Mouse (Mus musculus): Measurements from ENCODE around the gene Sec31b. TPM values are rescaled to one million over a fixed set of nuclear protein-coding genes. Genes with fewer than 3 reads are reported as not detected.

Sec31b gene
- total and polyA plus RNA-seq, 3 experiments: 0.12 to 1.2 TPM; not detected in 1

GRCm38 (mm10) chr19:44502741-44503140 is 42.9 kb downstream of the Sec31b start:
- Histone ChIP-seq H3K27me3 (ENCODE audit: control insufficient read depth in 1 of 2, insufficient read depth in 2 of 2, low read length in 2 of 2) (peaks cover 13 to 14% of the 10 kb centered on the region in 2 experiments), H3K9ac (ENCODE audit: control insufficient read depth, low read depth, low read length, poor library complexity, severe bottlenecking) (no peak overlapping the region), H3K4me3 (ENCODE audit: control insufficient read depth in 1 of 2, insufficient read depth in 1 of 2, low read depth in 2 of 2, low read length in 2 of 2) (no peak overlapping the region), H3K36me3 (ENCODE audit: control insufficient read depth in 1 of 2, insufficient read depth in 2 of 2, low read length in 2 of 2) (no peaks in the 10 kb centered on the region), H3K27ac (ENCODE audit: control insufficient read depth, low read depth, low read length) (no peak overlapping the region), H3K4me1 (ENCODE audit: control insufficient read depth in 1 of 2, insufficient read depth in 2 of 2, low read length in 2 of 2) (no peaks in the 10 kb centered on the region), H3K9me3 (replicated peaks; ENCODE audit: insufficient read depth, low read length) (no peaks in the 10 kb centered on the region), H3K79me2 (ENCODE audit: control insufficient read depth, insufficient read depth, low read length, poor library complexity) (no peaks in the 10 kb centered on the region)
- no peak for TF ChIP-seq GABPA (IDR thresholded peaks at IDR 0.05; ENCODE audit: low read depth, low read length)
- TF ChIP-seq MAFK (IDR thresholded peaks at IDR 0.05; ENCODE audit: borderline replicate concordance, low read depth, low read length): no peak
- no peak for TF ChIP-seq CHD2 (IDR thresholded peaks at IDR 0.05; ENCODE audit: low read length)
- no peak for TF ChIP-seq SMC3 (IDR thresholded peaks at IDR 0.05; ENCODE audit: low read depth, low read length)
- no peak for DNase-seq (ENCODE audit: low read depth, low spot score)

GRCm38 (mm10) chr19:44501925-44502324 is 43.7 kb downstream of the Sec31b start:
- Histone ChIP-seq H3K79me2 (ENCODE audit: control insufficient read depth, insufficient read depth, low read length, poor library complexity) (no peaks in the 10 kb centered on the region), H3K27me3 (ENCODE audit: control insufficient read depth in 1 of 2, insufficient read depth in 2 of 2, low read length in 2 of 2) (peaks cover 13 to 17% of the 10 kb centered on the region in 2 experiments), H3K4me1 (ENCODE audit: control insufficient read depth in 1 of 2, insufficient read depth in 2 of 2, low read length in 2 of 2) (no peaks in the 10 kb centered on the region), H3K9ac (ENCODE audit: control insufficient read depth, low read depth, low read length, poor library complexity, severe bottlenecking) (no peak overlapping the region), H3K9me3 (replicated peaks; ENCODE audit: insufficient read depth, low read length) (no peaks in the 10 kb centered on the region), H3K27ac (ENCODE audit: control insufficient read depth, low read depth, low read length) (no peak overlapping the region), H3K36me3 (ENCODE audit: control insufficient read depth in 1 of 2, insufficient read depth in 2 of 2, low read length in 2 of 2) (no peaks in the 10 kb centered on the region), H3K4me3 (ENCODE audit: control insufficient read depth in 1 of 2, insufficient read depth in 1 of 2, low read depth in 2 of 2, low read length in 2 of 2) (no peak overlapping the region)
- TF ChIP-seq ETS1 (IDR thresholded peaks at IDR 0.05; ENCODE audit: low read depth, low read length): no peak
- TF ChIP-seq CHD1 (IDR thresholded peaks at IDR 0.05; ENCODE audit: low read depth, low read length): no peak
- no peak for TF ChIP-seq MEF2A (IDR thresholded peaks at IDR 0.05; ENCODE audit: extremely low read depth, insufficient replicate concordance, low read depth, low read length, poor library complexity, severe bottlenecking)
- no peak for TF ChIP-seq RCOR1 (IDR thresholded peaks at IDR 0.05; ENCODE audit: low read depth, low read length)
- no peak for TF ChIP-seq TAL1 (IDR thresholded peaks at IDR 0.05; ENCODE audit: low read length)
- TF ChIP-seq POLR2AphosphoS2 (IDR thresholded peaks at IDR 0.05; ENCODE audit: low read length): no peak
- TF ChIP-seq GABPA (IDR thresholded peaks at IDR 0.05; ENCODE audit: low read depth, low read length): no peak
- TF ChIP-seq RAD21 (IDR thresholded peaks at IDR 0.05; ENCODE audit: low read depth, low read length): no peak
- no peak for TF ChIP-seq CTCF (IDR thresholded peaks at IDR 0.05 in 2 of 3, conservative IDR thresholded peaks at IDR 0.05 in 1 of 3; ENCODE audit: control insufficient read depth in 1 of 3, insufficient read depth in 1 of 3, low read depth in 2 of 3, low read length in 3 of 3, poor library complexity in 1 of 3, severe bottlenecking in 1 of 3)
- TF ChIP-seq USF2 (IDR thresholded peaks at IDR 0.05; ENCODE audit: borderline replicate concordance in 1 of 2, insufficient read depth in 1 of 2, low read depth in 1 of 2, low read length in 2 of 2): no peak
- no peak for TF ChIP-seq JUND (IDR thresholded peaks at IDR 0.05; ENCODE audit: low read depth, low read length)
- TF ChIP-seq BHLHE40 (IDR thresholded peaks at IDR 0.05; ENCODE audit: borderline replicate concordance, low read depth, low read length): no peak
- no peak for DNase-seq (ENCODE audit: low read depth, low spot score)

Data from MEL (cell line).